Mouse (Mus musculus) hindbrain, embryonic 13.5 days (tissue): ENCODE measurements around the gene Vps37b. TPM values are rescaled to one million over a fixed set of nuclear protein-coding genes. Genes with fewer than 3 reads are reported as not detected.
"Not testable (repeated sequence)": the region's sequence is repeated elsewhere in the genome, so short reads cannot be mapped to it uniquely, and the experiment has no call there.

ENCODE experiments used
- ATAC-seq: fragments of 200-750 bp; cut with Nextera tagmentation; 2 replicates; pipeline ENCODE4 v1.8.0; 2017; ENCODE audit warnings: moderate TSS enrichment; ENCODE audit not compliant: low FRiP score
- H3K27ac ChIP-seq: fragments of 300-500 bp; sonication (generic); 2 replicates; pipeline ENCODE4 v1.5.1; 2015; ENCODE audit warnings: inconsistent platforms, mild to moderate bottlenecking, moderate library complexity
- H3K27me3 ChIP-seq: fragments of 300-500 bp; sonication (generic); 2 replicates; pipeline ENCODE4 v1.6.1; 2015; ENCODE audit warnings: mild to moderate bottlenecking, inconsistent platforms
- H3K36me3 ChIP-seq: fragments of 300-500 bp; sonication (generic); 2 replicates; pipeline ENCODE4 v1.6.1; 2015; ENCODE audit warnings: mild to moderate bottlenecking, inconsistent platforms
- H3K4me1 ChIP-seq: fragments of 300-500 bp; sonication (generic); replicated peaks from 2 replicates; pipeline ENCODE4 v1.6.1; 2015; ENCODE audit warnings: inconsistent platforms
- H3K4me2 ChIP-seq: fragments of 300-500 bp; sonication (generic); 2 replicates; pipeline ENCODE4 v1.6.1; 2015; ENCODE audit warnings: inconsistent platforms, mild to moderate bottlenecking, moderate library complexity
- H3K4me3 ChIP-seq: fragments of 300-500 bp; sonication (generic); 2 replicates; pipeline ENCODE4 v1.5.1; 2015; ENCODE audit warnings: mild to moderate bottlenecking, inconsistent platforms
- H3K9ac ChIP-seq: fragments of 300-500 bp; sonication (generic); 2 replicates; pipeline ENCODE4 v1.6.1; 2015; ENCODE audit warnings: mild to moderate bottlenecking, inconsistent platforms
- H3K9me3 ChIP-seq: fragments of 300-500 bp; sonication (generic); 2 replicates; pipeline ENCODE4 v1.6.1; 2016; ENCODE audit warnings: inconsistent platforms
- WGBS: fragments of 180-500 bp; shearing (Covaris S2); methylation state at CpG from one replicate; pipeline ENCODE4 v1.1.7; 2015; 5-methylcytosine and 5-hydroxymethylcytosine counted together
- polyA plus RNA-seq: library from polyadenylated mRNA; unstranded; fragments of >200 nt; fragmentation: Nextera tagmentation; extraction: Ambion mirVana; gene quantifications from 2 replicates; pipeline ENCODE4 v1.2.1, GENCODE M21; 2015

The Vps37b gene
- polyA plus RNA-seq, 1 experiment from 2014 or later = 84.7 TPM

GRCm38 (mm10) chr5:124059677-124060076 lies 27.6 kb upstream of the Vps37b start:
- H3K36me3 ChIP-seq = no peaks in the 10 kb centered on the region
- ATAC-seq = no peak
- no peak overlapping the region for H3K9ac ChIP-seq
- H3K9me3 ChIP-seq = no peaks in the 10 kb centered on the region
- H3K27me3 ChIP-seq = no peaks in the 10 kb centered on the region
- WGBS = 77% methylated on average over 5 of the region's 5 CpGs
- no peak overlapping the region for H3K4me3 ChIP-seq
- no peak overlapping the region for H3K27ac ChIP-seq
- peaks cover 19% of the 10 kb centered on the region for H3K4me1 ChIP-seq
- H3K4me2 ChIP-seq = no peak overlapping the region

GRCm38 (mm10) chr5:124058749-124059148 lies 26.7 kb upstream of the Vps37b start:
- no peaks in the 10 kb centered on the region for H3K27me3 ChIP-seq
- 51% methylated on average over 7 of the region's 7 CpGs for WGBS
- ATAC-seq = no peak

DNA sequence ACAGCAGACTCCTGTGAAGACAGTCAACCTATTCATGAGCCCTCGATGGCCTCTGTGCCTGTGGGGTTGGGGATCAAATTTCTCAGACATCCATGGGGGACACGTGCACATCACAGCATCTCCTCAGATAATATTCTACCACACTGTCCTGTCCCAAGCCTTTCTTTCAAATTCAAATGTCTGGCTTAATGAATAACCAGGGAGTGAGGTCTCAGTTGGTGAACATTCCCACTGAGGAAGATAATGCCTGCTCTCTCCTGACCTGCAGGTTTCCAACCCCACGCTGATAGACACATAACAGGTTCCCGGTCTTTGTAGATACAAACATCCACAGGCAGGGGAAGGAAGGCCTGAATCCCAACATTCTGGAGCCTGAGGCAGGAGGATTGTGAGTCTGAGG lies 24.9 kb upstream of the Vps37b start:
- 10% methylated on average over 4 of the region's 4 CpGs for WGBS

More at GRCm38 (mm10) chr5:124058749-124059148, 26.7 kb upstream of the Vps37b start:
- Histone ChIP-seq H3K9ac (no peak overlapping the region), H3K9me3 (no peaks in the 10 kb centered on the region), H3K36me3 (no peaks in the 10 kb centered on the region), H3K27ac (no peak overlapping the region), H3K4me2 (no peak overlapping the region), H3K4me1 (peaks cover 19% of the 10 kb centered on the region), H3K4me3 (no peak overlapping the region)

DNA sequence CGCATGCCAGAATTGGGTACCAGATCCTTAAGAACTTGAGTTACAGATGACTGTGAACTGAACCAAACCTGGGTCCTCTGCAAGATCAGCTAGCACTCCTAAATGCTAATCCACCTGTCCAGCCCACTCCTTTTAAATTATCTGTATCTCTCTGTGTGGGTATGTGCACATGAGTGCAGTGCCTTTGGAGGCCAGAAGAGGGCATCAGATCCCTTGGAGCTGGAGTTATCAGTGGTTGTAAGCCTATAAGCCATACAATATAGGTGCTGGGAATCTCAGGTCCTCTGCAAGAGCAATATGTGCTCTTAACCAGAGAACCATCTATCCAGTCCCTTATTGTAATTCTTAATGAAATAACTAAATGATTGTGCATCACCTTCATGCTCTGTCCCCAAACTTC lies 24.1 kb upstream of the Vps37b start:
- Histone ChIP-seq H3K9ac (no peak overlapping the region), H3K9me3 (no peaks in the 10 kb centered on the region), H3K36me3 (no peaks in the 10 kb centered on the region), H3K4me2 (no peak overlapping the region), H3K27me3 (no peaks in the 10 kb centered on the region), H3K4me3 (no peak overlapping the region), H3K4me1 (0 out of 2 replicates have a peak, but pooled peaks cover 4% of the 10 kb centered on the region), H3K27ac (no peak overlapping the region)
- ATAC-seq = no peak
- 100% methylated on average over 1 of the region's 1 CpGs for WGBS

More for the DNA sequence above, 24.9 kb upstream of the Vps37b start:
- H3K36me3 ChIP-seq = no peaks in the 10 kb centered on the region
- H3K4me3 ChIP-seq = no peak overlapping the region
- no peak overlapping the region for H3K9ac ChIP-seq
- ATAC-seq = no peak
- no peak overlapping the region for H3K27ac ChIP-seq
- no peaks in the 10 kb centered on the region for H3K9me3 ChIP-seq
- peaks cover 9% of the 10 kb centered on the region for H3K4me1 ChIP-seq
- no peak overlapping the region for H3K4me2 ChIP-seq
- no peaks in the 10 kb centered on the region for H3K27me3 ChIP-seq

GRCm38 (mm10) chr5:124052641-124053040 lies 20.6 kb upstream of the Vps37b start:
- H3K9ac ChIP-seq, H3K4me2 ChIP-seq, H3K9me3 ChIP-seq, H3K4me3 ChIP-seq, H3K36me3 ChIP-seq, H3K27ac ChIP-seq, ATAC-seq, H3K27me3 ChIP-seq: not testable (repeated sequence)
- peaks cover 15% of the 10 kb centered on the region for H3K4me1 ChIP-seq
- 92% methylated on average over 7 of the region's 7 CpGs for WGBS

GRCm38 (mm10) chr5:124051899-124052491 lies 19.9 kb upstream of the Vps37b start:
- Histone ChIP-seq H3K9ac (no peak overlapping the region), H3K9me3 (no peaks in the 10 kb centered on the region), H3K27me3 (no peaks in the 10 kb centered on the region), H3K4me1 (peaks cover 17% of the 10 kb centered on the region), H3K4me2 (no peak overlapping the region), H3K27ac (no peak overlapping the region), H3K4me3 (no peak overlapping the region), H3K36me3 (no peaks in the 10 kb centered on the region)
- ATAC-seq = no peak
- 87% methylated on average over 11 of the region's 11 CpGs for WGBS

DNA sequence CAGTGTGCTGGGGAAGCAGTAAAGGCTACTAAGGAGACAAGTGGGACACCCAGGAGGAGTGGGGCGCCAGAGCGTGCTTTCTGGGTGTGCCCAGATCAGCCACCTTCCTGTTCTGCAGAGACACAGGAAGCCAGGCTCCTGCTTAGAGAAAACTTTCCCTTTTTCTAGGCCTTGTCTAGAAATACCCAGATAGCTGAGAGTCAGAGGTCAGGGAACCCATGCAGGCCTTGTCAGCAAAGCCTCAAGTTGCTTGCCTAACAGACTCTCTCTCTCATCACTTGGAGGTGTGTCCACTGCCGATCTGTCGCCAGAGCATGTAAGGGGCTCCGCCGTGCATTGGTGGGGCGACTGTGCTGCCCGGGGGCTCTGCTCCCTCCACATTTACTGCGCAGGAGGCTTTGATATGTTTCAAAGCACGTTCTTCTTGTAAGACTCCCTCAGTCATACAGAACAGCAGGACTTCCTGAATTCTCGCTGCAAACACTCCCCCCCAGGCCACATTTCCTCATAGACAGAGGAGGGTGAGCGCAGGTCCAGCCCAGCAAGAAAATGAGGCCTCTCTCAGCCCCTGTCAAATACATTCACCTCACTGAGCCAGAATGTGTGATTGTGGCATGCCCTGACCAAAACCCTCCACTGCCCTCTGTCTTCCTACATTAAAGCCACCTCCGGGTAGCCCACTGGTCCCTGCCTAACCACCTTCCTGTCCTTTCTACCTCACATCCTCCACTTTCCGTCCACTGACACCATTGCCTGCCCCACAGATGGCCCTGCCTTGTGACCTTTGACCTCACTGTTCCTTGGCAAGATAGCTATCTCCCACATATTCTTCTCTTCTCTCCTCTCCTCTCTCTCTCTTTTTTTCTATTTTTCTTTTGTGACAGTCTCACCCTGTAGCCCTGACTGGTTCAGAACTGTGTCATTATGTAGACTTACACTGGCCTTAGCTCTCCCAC lies 18.3 kb upstream of the Vps37b start:
- ATAC-seq = no peak
- no peak overlapping the region for H3K4me3 ChIP-seq
- 49% methylated on average over 14 of the region's 14 CpGs for WGBS

GRCm38 (mm10) chr5:124049249-124050045 lies 17.4 kb upstream of the Vps37b start:
- peak overlapping the region; percentile 65 for H3K27ac ChIP-seq
- peaks cover 29% of the 10 kb centered on the region for H3K4me1 ChIP-seq
- no peak overlapping the region; the same call in 1 of the 2 replicates for H3K4me2 ChIP-seq
- ATAC-seq = 0 out of 2 replicates have a peak, but pooled peaks have one; percentile 13
- no peaks in the 10 kb centered on the region for H3K9me3 ChIP-seq
- H3K9ac ChIP-seq = peak overlapping the region; percentile 43; the same call in 1 of the 2 replicates
- H3K27me3 ChIP-seq = no peaks in the 10 kb centered on the region
- H3K36me3 ChIP-seq = no peaks in the 10 kb centered on the region
- WGBS = 64% methylated on average over 15 of the region's 15 CpGs
- H3K4me3 ChIP-seq = no peak overlapping the region

More for the DNA sequence above, 18.3 kb upstream of the Vps37b start:
- no peaks in the 10 kb centered on the region for H3K36me3 ChIP-seq
- no peaks in the 10 kb centered on the region for H3K27me3 ChIP-seq
- no peaks in the 10 kb centered on the region for H3K9me3 ChIP-seq
- H3K4me2 ChIP-seq = no peak overlapping the region; the same call in 1 of the 2 replicates
- H3K27ac ChIP-seq = peak overlapping the region; percentile 65
- peaks cover 26% of the 10 kb centered on the region for H3K4me1 ChIP-seq
- H3K9ac ChIP-seq = peak overlapping the region; percentile 43; the same call in 1 of the 2 replicates

DNA sequence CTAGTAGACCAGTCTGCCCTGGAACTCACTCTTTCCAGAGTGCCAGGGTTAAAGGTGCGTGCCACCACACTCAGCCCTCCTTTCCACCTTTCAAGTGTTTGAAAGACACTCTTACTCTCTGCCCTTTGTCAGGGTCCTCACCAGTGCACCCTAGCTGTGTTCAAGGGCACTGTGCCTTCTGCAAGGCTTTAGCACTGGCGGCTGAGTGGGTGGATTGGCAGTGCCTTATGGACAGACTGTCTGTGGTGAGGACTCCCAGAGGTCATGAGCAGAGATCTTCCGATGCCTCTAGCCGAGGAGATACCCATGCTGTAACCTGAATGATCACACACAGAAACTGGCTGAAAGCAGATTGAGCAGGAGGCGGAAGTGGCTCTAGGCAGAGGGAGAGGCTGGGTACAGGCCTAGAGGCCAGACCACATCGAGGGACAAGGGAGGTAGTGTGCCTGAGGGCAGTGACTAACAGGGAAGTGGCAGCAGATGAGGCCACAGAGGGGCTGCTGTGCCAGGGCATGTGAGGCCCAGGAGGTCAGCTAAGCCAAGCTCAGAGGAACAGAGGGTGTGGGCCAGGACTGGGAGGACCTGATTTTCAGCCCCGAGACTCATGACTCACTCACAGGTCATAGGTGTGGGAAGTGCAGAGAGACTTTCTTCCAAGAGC lies 14.8 kb upstream of the Vps37b start:
- Histone ChIP-seq H3K36me3 (no peaks in the 10 kb centered on the region), H3K4me2 (no peak overlapping the region), H3K9ac (no peak overlapping the region), H3K9me3 (no peaks in the 10 kb centered on the region), H3K4me1 (peaks cover 44% of the 10 kb centered on the region), H3K4me3 (no peak overlapping the region), H3K27me3 (no peaks in the 10 kb centered on the region), H3K27ac (no peak overlapping the region)
- ATAC-seq = no peak
- WGBS = 84% methylated on average over 7 of the region's 7 CpGs

DNA sequence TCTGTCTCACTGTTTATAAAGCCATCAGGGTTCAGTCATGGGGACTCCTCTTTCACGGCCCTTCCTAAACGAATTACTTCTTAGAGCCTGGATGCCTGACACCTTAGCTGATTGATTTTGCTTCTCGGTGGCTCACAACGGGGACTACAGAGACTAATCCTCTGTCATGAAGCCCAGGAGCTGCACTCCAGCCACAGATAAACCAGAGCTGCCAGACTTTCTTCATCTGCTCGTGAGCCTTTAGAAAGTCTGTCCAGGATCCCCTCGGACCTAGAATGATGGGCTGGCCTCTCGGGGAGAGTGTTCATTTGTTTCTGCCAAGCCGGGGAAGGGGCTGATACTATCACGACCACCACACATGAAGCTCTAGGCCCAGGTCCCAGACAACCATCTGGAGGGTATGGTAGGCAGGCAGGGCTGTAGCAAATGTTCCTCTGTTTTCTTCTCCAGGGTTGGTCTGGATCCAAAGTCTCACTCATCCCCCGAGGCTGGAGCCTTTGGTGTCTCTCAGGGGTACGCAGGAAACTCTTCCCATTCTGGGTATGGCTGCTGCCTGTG lies 13.5 kb upstream of the Vps37b start:
- no peak overlapping the region for H3K4me3 ChIP-seq
- peak overlapping the region; percentile 3; the same call in 1 of the 2 replicates for H3K9ac ChIP-seq
- H3K27ac ChIP-seq = peak overlapping the region; percentile 73
- H3K27me3 ChIP-seq = no peaks in the 10 kb centered on the region
- no peaks in the 10 kb centered on the region for H3K36me3 ChIP-seq
- no peak overlapping the region for H3K4me2 ChIP-seq
- no peak for ATAC-seq
- H3K9me3 ChIP-seq = no peaks in the 10 kb centered on the region
- 21% methylated on average over 11 of the region's 11 CpGs for WGBS
- H3K4me1 ChIP-seq = peaks cover 43% of the 10 kb centered on the region

DNA sequence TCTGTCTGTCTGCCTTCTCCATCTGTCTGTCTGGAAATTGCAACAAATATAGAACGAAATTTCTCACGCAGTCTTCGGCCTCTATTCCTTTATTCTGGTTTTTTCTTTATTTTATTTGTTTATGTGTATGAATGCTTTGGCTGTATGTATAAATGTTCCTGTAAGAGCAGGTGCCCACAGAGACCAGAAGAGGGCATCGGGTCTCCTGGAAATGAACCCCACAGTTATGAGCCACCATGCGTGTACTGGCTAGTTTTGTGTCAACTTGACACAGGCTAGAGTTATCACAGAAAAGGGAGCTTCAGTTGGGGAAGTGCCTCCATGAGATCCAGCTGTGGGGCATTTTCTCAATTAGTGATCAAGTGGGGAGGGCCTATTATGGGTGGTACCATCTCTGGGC lies 11.9 kb upstream of the Vps37b start:
- no peak for ATAC-seq
- H3K4me3 ChIP-seq = no peak overlapping the region
- no peaks in the 10 kb centered on the region for H3K27me3 ChIP-seq
- 0 out of 2 replicates have a peak overlapping the region, but pooled peaks have one; percentile 11 for H3K9ac ChIP-seq
- WGBS = 58% methylated on average over 5 of the region's 5 CpGs
- peaks cover 29% of the 10 kb centered on the region for H3K4me1 ChIP-seq
- H3K27ac ChIP-seq = peak overlapping the region; percentile 81
- H3K36me3 ChIP-seq = no peaks in the 10 kb centered on the region
- H3K9me3 ChIP-seq = no peaks in the 10 kb centered on the region
- no peak overlapping the region for H3K4me2 ChIP-seq
